Mouse (Mus musculus): ENCODE measurements around the gene Bend3.

DNA sequence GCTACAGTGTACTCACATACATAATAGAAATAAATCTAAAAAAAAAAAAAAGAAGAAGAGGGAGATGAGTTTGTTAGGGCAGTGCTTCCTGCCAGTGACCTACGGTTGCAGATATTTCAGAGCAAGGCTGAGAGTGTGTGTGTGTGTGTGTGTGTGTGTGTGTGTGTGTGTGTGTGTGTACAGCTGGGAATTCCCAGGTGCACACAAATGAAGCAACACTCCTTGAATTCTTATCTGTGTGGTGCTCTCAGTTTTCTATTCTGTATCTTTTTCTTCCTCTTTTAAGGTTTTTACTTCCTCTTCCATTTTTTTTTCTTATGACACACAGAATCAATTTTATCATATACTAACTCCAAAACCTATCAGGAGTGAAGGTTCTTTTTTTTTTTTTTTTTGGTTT is 25.7 kb downstream of the Bend3 start:
- no peak for TF ChIP-seq HCFC1 (IDR thresholded peaks at IDR 0.05; ENCODE audit: borderline replicate concordance, insufficient read depth, low read length)
- TF ChIP-seq MAFK (IDR thresholded peaks at IDR 0.05; ENCODE audit: insufficient read depth, low read depth, low read length) = no peak
- TF ChIP-seq CHD2 (IDR thresholded peaks at IDR 0.05; ENCODE audit: low read depth, low read length) = no peak
- no peak for TF ChIP-seq ZC3H11A (IDR thresholded peaks at IDR 0.05; ENCODE audit: borderline replicate concordance, low read depth, low read length)
- TF ChIP-seq ZNF384 (IDR thresholded peaks at IDR 0.05; ENCODE audit: low read depth, low read length) = no peak
